Mouse (Mus musculus): ENCODE data around the gene Taf1d.

Gene Taf1d

DNA sequence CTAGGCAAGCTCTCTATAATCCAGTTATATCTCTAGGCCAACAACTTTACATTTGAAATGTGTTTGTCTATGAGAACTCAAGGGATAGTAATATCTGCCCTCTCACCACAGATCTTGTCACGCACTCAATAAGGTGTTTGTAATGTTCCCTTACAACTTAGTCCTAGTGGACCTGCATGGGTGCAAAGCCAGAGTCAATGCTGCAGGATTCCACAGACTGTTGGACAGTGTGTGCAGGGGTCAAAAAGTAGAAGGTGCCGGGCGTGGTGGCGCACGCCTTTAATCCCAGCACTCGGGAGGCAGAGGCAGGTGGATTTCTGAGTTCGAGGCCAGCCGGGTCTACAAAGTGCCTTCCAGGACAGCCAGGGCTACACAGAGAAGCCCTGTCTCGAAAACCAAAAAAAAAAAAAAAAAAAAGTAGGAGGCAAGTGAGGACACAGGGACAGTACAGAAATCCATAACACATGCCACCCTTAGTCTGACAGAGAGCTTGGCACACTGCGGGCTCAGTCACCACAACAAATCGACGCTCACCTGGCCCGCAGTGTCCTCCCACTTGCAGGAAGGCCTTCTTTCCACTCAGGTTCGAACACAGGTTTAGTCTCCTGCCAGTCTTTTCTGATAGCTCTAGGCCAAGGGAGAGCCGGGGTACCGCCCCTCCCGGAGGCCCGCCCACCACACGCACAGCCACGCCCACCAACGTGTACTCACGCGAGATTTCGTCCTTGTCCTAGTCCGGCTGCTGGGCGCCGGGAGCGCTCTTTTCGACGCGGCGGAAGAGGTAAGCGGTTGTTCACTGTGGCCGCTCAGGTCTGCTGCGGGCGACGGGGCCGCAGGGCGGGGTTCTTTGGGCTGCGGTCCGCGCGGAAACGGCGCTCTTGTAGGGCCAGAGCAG is at the start of gene Taf1d:
TSS of gene Taf1d (plus strand) at position 712 of the 895 bp plus-strand sequence.
- peak; percentile 32; the same call in 1 of the 2 replicates for TF ChIP-seq GATA4 (IDR thresholded peaks at IDR 0.05; ENCODE audit: insufficient replicate concordance, low read length)

- no peak for TF ChIP-seq GATA4 (IDR thresholded peaks at IDR 0.05; ENCODE audit: insufficient replicate concordance, low read length)
These were observed 49.8 kb upstream of the Taf1d start for GRCm38 (mm10) chr9:15256214-15256613.

DNA sequence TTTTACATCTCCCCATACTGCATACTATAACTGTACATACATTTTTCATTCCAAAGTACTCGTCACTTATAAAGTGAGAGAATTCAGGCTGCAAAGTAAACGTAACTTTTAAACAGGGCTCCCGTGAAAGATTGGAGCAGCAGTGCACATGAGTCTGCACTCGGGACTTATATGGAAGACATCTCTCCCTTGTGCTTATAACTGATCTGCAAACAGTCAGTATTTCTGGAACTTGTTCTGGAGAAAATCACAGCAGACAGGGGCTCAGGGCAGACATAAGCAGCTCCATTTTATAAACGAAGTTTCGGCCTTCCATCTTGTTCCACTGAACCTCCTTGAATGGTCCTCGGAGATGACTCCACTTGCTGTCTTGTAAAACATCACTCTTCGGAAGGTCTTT is 44.0 kb upstream of the Taf1d start:
- TF ChIP-seq GATA4 (IDR thresholded peaks at IDR 0.05; ENCODE audit: insufficient replicate concordance, low read length): no peak

DNA sequence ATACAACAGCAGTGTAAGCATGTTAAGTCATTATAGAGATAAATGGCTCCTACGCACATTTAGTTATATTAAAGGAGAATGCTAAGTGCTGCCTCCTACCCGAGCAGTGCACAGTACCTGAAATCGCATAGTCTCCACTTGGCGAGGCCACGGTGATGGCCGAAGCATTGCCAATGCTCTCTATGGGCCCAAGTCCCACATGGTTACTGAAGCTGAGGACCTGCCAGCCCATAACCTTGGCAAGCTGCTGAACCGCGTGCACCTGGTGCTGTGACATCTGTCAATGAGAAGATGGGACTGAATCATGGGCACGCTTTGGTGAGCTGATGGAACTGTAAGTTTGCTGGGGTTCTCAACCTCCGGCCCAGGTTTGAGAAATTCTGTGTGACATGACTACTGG is 42.5 kb upstream of the Taf1d start:
- TF ChIP-seq GATA4 (IDR thresholded peaks at IDR 0.05; ENCODE audit: insufficient replicate concordance, low read length): no peak

DNA sequence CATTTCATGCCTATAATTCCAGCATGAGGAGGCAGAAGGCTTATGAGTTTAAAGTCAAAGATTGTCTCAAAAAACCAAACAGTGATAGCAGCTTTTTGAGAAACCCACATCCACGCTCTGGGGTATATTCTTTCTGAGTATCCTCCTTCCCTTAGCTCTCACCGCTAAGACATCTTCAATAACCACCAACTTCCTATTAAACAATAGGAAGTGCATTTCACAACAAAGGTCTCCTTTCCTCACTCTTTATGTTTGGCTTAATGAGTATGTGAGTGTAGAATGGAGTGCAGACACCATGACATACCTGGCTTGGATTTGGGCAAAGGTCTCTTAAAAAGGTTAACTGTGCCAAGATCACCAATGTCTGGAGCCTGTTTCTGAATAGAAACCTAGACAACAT is 32.0 kb upstream of the Taf1d start:
- no peak for TF ChIP-seq GATA4 (IDR thresholded peaks at IDR 0.05; ENCODE audit: insufficient replicate concordance, low read length)

DNA sequence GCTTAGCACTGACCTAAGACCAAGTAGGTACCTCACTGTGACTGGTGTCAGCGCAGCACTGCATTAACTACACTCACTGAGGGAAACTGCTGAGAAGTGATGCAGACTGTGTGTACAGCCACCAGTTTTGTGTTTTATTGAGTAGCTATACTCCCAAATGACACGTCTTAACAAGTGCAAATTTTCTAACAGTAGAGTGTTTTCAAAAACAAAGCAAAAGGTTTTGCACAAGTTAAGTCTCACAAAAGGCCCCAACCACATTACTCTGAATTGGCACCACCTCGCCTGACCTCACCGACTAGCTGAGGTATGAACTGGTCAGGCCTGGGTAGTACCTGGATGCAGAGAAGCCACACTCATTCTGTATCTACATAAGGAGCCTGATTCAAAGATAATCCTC is 29.2 kb upstream of the Taf1d start:
- no peak for TF ChIP-seq GATA4 (IDR thresholded peaks at IDR 0.05; ENCODE audit: insufficient replicate concordance, low read length)

GRCm38 (mm10) chr9:15278343-15278742 is 27.7 kb upstream of the Taf1d start:
- TF ChIP-seq GATA4 (IDR thresholded peaks at IDR 0.05; ENCODE audit: insufficient replicate concordance, low read length): no peak

DNA sequence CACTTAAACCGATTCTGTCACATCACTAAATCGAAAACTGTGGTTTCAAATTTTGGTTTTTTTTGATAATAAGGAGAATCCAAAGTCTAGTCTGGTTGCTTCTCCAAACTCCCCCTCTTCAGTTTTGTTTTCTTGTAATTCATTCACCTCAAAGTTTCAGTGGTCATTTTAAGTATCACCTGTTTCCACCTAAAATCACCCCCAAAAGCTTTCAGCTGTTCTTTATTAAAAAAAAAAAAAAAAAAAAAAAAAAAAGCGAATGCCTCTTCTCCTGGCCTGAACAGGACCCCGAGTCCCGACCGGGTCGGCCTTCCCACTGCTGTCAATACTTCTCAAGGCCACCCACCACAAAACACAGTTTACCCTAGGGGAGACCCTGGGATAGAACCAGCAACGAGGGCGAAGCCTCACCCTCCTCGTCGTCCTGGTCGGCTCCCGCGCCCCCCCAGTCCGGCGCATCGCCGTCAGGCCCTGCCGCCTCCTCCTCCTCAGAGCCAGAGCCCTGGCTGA is 26.8 kb upstream of the Taf1d start:
- TF ChIP-seq GATA4 (IDR thresholded peaks at IDR 0.05; ENCODE audit: insufficient replicate concordance, low read length): no peak

GRCm38 (mm10) chr9:15279649-15280490 is 26.1 kb upstream of the Taf1d start, which contains the start of gene Med17:
Gene Med17, minus strand, starts transcription at chr9:15279931.
- TF ChIP-seq GATA4 (IDR thresholded peaks at IDR 0.05; ENCODE audit: insufficient replicate concordance, low read length): peak; percentile 69; the same call in 1 of the 2 replicates

- TF ChIP-seq GATA4 (IDR thresholded peaks at IDR 0.05; ENCODE audit: insufficient replicate concordance, low read length): no peak
These were observed 25.5 kb upstream of the Taf1d start for GRCm38 (mm10) chr9:15280491-15280879.

GRCm38 (mm10) chr9:15285443-15285842 is 20.6 kb upstream of the Taf1d start:
- TF ChIP-seq GATA4 (IDR thresholded peaks at IDR 0.05; ENCODE audit: insufficient replicate concordance, low read length): no peak

GRCm38 (mm10) chr9:15287846-15288245 is 18.2 kb upstream of the Taf1d start:
- TF ChIP-seq GATA4 (IDR thresholded peaks at IDR 0.05; ENCODE audit: insufficient replicate concordance, low read length): no peak

- TF ChIP-seq GATA4 (IDR thresholded peaks at IDR 0.05; ENCODE audit: insufficient replicate concordance, low read length): no peak
These were observed 17.6 kb upstream of the Taf1d start for GRCm38 (mm10) chr9:15288402-15288801.

GRCm38 (mm10) chr9:15289251-15289650 is 16.8 kb upstream of the Taf1d start:
- peak; percentile 76; the same call in 1 of the 2 replicates for TF ChIP-seq GATA4 (IDR thresholded peaks at IDR 0.05; ENCODE audit: insufficient replicate concordance, low read length)

GRCm38 (mm10) chr9:15297112-15297511 is 8.9 kb upstream of the Taf1d start:
- TF ChIP-seq GATA4 (IDR thresholded peaks at IDR 0.05; ENCODE audit: insufficient replicate concordance, low read length): no peak

Data from liver, adult (tissue).